Mouse (Mus musculus) embryonic facial prominence, embryonic 10.5 days (tissue): ENCODE measurements at regions not wholly inside any gene's neighbourhood (a gene's known extent, or its start where the extent isn't known, plus 50 kb on each side); places are given as distances from the start of the nearest gene placed in this dataset.
"Not testable (repeated sequence)": the region's sequence is repeated elsewhere in the genome, so short reads cannot be mapped to it uniquely, and the experiment has no call there.

ENCODE experiments used
- DNase-seq: peaks from one replicate; pipeline ENCODE4 v3.0.0-alpha.2; 2017; ENCODE audit warnings: low spot score
- H3K27ac ChIP-seq: fragments of 300-500 bp; sonication (generic); replicated peaks from 2 replicates; pipeline ENCODE4 v1.5.1; 2016; ENCODE audit warnings: mild to moderate bottlenecking
- H3K27me3 ChIP-seq: fragments of 300-500 bp; sonication (generic); replicated peaks from 2 replicates; pipeline ENCODE4 v1.6.1; 2016; ENCODE audit warnings: low read depth, mild to moderate bottlenecking; ENCODE audit not compliant: poor library complexity, severe bottlenecking
- H3K36me3 ChIP-seq: fragments of 300-500 bp; sonication (generic); replicated peaks from 2 replicates; pipeline ENCODE4 v1.6.1; 2016; ENCODE audit warnings: mild to moderate bottlenecking, moderate library complexity
- H3K4me1 ChIP-seq: fragments of 300-500 bp; sonication (generic); 2 replicates; pipeline ENCODE4 v1.6.1; 2016
- H3K4me3 ChIP-seq: fragments of 300-500 bp; sonication (generic); 2 replicates; pipeline ENCODE4 v1.5.1; 2016; ENCODE audit warnings: mild to moderate bottlenecking, moderate library complexity
- H3K9me3 ChIP-seq: fragments of 300-500 bp; sonication (generic); 2 replicates; pipeline ENCODE4 v1.6.1; 2016; ENCODE audit warnings: mild to moderate bottlenecking
- WGBS: fragments of 180-500 bp; shearing (Covaris S2); methylation state at CpG from one replicate; pipeline ENCODE4 v1.1.7; 2016; 5-methylcytosine and 5-hydroxymethylcytosine counted together

- H3K36me3 ChIP-seq, H3K4me3 ChIP-seq, H3K4me1 ChIP-seq, H3K27ac ChIP-seq, H3K27me3 ChIP-seq, DNase-seq: not testable (repeated sequence)
- peaks cover 10% of the 10 kb centered on the region; the same call in 1 of the 2 replicates for H3K9me3 ChIP-seq
- WGBS = 60% methylated on average over 5 of the region's 5 CpGs
Measured at GRCm38 (mm10) chr12:117327086-117327485, 189.2 kb upstream of the Rapgef5 start.

DNA sequence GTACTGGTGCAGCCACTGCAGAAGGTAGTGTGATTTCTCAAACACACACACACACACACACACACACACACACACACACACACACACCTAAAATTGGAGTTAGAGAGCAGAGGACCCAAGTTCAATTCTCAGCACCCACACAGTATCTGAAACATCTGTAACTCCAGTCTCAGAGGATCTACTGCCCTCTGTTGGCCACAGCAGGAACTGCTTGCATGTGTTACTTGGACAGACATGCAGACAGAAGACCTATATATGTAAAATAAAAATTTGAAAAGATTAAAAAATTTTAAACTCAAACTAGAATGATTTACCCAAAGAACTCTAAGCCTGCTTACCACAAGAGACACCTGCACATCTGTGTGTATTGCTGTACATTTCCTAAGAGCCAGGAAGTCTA is 185.9 kb upstream of the Rapgef5 start:
- no peaks in the 10 kb centered on the region for H3K36me3 ChIP-seq

DNA sequence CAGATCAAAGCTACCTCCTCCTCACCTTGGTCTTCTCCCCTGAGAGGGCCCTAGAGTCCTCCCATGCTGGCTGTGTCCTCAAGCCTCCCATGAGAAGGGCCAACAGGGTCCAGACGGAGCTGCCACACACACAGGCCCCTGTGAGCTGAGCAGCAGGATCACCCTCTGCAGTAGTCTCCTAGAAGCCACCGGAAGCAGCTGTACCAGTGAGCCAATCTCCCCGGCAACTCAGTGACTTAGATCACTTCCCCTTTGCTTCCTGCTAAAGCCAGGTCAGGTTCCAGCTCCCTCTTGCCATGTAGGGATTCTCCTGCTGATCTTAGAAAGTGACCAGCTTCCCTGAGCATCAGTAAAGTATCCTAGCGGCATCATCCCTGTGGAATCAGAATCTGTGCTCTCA is 179.4 kb upstream of the Rapgef5 start:
- H3K27ac ChIP-seq = 0 out of 2 replicates have a peak overlapping the region, but pooled peaks have one; percentile 46
- H3K9me3 ChIP-seq = no peaks in the 10 kb centered on the region

More for the DNA sequence above, 185.9 kb upstream of the Rapgef5 start:
- Histone ChIP-seq H3K9me3 (peaks cover 10% of the 10 kb centered on the region; the same call in 1 of the 2 replicates), H3K4me1 (no peaks in the 10 kb centered on the region), H3K27me3 (no peaks in the 10 kb centered on the region), H3K4me3 (no peak overlapping the region), H3K27ac (no peak overlapping the region)
- DNase-seq = no peak

GRCm38 (mm10) chr12:117342321-117342720 is 174.0 kb upstream of the Rapgef5 start:
- Histone ChIP-seq H3K4me3 (no peak overlapping the region), H3K27me3 (no peaks in the 10 kb centered on the region), H3K36me3 (no peaks in the 10 kb centered on the region), H3K9me3 (no peaks in the 10 kb centered on the region), H3K27ac (peak overlapping the region; percentile 64), H3K4me1 (peaks cover 62% of the 10 kb centered on the region)
- DNase-seq = peak; percentile 28
- WGBS = 36% methylated on average over 6 of the region's 6 CpGs

More for the DNA sequence above, 179.4 kb upstream of the Rapgef5 start:
- no peak overlapping the region for H3K4me3 ChIP-seq
- 72% methylated on average over 4 of the region's 4 CpGs for WGBS
- H3K36me3 ChIP-seq = no peaks in the 10 kb centered on the region
- DNase-seq = no peak
- peaks cover 17% of the 10 kb centered on the region for H3K4me1 ChIP-seq
- no peaks in the 10 kb centered on the region for H3K27me3 ChIP-seq

DNA sequence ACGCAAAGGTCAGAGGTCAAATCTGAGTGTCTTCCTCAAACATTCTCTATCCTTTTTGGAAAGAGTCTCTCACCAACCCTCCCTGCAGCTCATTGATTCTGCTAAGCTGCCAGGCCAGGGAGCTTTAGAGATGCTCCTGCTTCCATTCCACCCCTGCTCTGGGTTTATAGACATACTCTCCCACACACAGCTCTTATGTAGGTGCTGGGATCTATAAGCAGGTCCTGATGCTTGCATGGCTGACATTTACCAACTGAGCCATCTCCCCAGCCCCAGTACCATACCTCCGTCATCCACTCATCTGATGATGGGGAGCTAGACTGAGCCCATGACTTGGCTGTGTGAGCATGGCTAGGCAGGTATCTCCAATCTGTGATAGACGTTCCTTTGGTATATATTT is 173.2 kb upstream of the Rapgef5 start:
- WGBS = 87% methylated on average over 3 of the region's 3 CpGs
- H3K27ac ChIP-seq = no peak overlapping the region
- no peaks in the 10 kb centered on the region for H3K36me3 ChIP-seq
- H3K4me1 ChIP-seq = peaks cover 59% of the 10 kb centered on the region
- DNase-seq = no peak
- no peak overlapping the region for H3K4me3 ChIP-seq
- no peaks in the 10 kb centered on the region for H3K27me3 ChIP-seq
- H3K9me3 ChIP-seq = no peaks in the 10 kb centered on the region

GRCm38 (mm10) chr12:117343605-117344004 is 172.7 kb upstream of the Rapgef5 start:
- H3K27ac ChIP-seq, H3K4me3 ChIP-seq, H3K9me3 ChIP-seq, DNase-seq, H3K36me3 ChIP-seq, H3K27me3 ChIP-seq: not testable (repeated sequence)
- peaks cover 59% of the 10 kb centered on the region for H3K4me1 ChIP-seq
- WGBS = 86% methylated on average over 5 of the region's 5 CpGs

DNA sequence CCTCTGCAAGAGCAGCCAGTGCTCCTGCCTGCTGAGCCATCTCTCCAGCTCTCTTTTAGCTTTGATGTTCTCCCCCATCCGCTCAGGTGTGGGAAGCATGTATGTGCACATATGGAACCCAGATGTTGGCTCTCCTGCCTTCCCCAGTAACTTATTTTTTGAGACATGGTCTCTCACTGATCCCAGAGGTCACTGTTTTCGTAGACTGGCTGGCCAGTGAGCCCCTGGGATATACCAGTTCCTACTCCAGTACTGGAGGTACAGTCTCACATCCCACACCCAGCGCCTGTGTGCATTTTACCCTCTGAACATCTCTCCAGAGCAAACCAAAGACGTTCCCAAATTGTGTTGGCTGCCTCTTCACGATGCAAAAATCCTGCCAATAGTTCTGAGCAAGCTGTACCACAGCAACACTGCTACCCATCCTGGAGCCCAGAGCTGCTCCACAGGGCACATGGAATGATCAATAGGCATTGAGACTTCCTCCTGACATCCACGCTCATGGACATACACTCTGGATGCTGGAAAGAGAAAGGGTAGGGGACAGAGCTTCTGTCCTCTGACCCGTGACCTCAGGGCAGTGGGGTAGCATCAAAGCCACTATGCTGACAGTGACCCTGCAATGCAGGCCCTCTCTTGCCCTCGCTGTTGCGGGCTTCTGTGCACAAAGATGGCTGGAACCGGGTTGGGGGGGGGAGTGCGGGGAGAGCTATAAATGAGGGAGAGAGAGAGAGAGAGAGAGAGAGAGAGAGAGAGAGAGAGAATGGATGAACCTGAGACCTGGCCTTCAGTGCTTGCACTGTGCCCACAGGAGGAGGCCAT is 171.8 kb upstream of the Rapgef5 start:
- Histone ChIP-seq H3K4me3 (0 out of 2 replicates have a peak overlapping the region, but pooled peaks have one; percentile 42), H3K27me3 (no peaks in the 10 kb centered on the region), H3K36me3 (no peaks in the 10 kb centered on the region), H3K27ac (peak overlapping the region; percentile 86), H3K4me1 (peaks cover 59% of the 10 kb centered on the region), H3K9me3 (no peaks in the 10 kb centered on the region)
- WGBS = 29% methylated on average over 11 of the region's 11 CpGs
- DNase-seq = peak; percentile 51

GRCm38 (mm10) chr12:117345088-117345977 is 170.9 kb upstream of the Rapgef5 start:
- H3K4me3 ChIP-seq = peak overlapping the region; percentile 42

DNA sequence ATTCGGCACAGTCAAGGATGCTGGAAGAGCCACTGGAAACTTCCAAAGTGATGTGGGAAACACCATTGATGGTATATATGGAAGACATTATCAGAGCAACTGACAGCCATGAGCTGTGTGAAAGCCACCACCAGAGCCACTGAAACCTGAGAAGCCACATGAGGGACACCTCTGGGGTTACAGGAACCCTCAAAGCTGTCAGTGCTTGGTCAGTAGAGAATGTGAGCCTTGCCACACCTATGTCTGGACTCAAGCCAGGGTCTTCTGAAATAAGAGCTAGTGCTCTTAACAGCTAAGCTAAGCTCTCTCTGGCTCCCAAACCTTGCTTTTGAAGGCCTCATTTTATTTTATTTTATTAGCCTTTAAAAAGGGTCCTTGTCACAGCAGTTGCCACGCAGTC is 170.2 kb upstream of the Rapgef5 start:
- Histone ChIP-seq H3K27me3 (no peaks in the 10 kb centered on the region), H3K36me3 (no peaks in the 10 kb centered on the region), H3K4me3 (no peak overlapping the region), H3K4me1 (peaks cover 56% of the 10 kb centered on the region), H3K27ac (peak overlapping the region; percentile 86), H3K9me3 (no peaks in the 10 kb centered on the region)
- DNase-seq = no peak
- whole genome bisulfite sequencing = 90% methylated on average over 2 of the region's 2 CpGs

More at GRCm38 (mm10) chr12:117345088-117345977, 170.9 kb upstream of the Rapgef5 start:
- Histone ChIP-seq H3K36me3 (no peaks in the 10 kb centered on the region), H3K27ac (peak overlapping the region; percentile 86), H3K9me3 (no peaks in the 10 kb centered on the region), H3K4me1 (peaks cover 59% of the 10 kb centered on the region), H3K27me3 (no peaks in the 10 kb centered on the region)
- peak; percentile 85 for DNase-seq
- WGBS = 24% methylated on average over 20 of the region's 20 CpGs

- Histone ChIP-seq H3K4me1 (peaks cover 56% of the 10 kb centered on the region), H3K36me3 (no peaks in the 10 kb centered on the region), H3K4me3 (no peak overlapping the region), H3K27me3 (no peaks in the 10 kb centered on the region), H3K9me3 (no peaks in the 10 kb centered on the region), H3K27ac (peak overlapping the region; percentile 48; the same call in 1 of the 2 replicates)
- 38% methylated on average over 3 of the region's 3 CpGs for WGBS
- peak; percentile 20 for DNase-seq
Measured at GRCm38 (mm10) chr12:117347135-117347534, 169.1 kb upstream of the Rapgef5 start.

DNA sequence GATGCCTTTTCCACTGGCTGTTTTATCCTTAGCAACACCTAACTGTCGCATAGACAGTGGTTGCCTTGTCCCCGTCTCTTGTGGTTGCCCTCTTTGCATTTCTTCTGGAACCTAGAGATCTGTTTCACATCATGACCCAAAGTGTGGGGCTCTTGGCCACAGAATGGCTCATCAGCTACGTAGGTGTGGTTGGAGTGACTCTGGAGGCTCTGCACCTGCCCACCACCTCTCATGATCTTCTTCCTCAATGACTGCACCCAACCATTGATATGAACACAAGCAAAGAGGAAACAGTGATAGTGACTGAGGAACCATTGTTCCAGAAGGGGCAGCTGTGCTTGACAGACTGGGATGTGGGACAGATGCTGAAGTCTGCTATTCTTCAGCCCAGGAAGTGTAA is 167.8 kb upstream of the Rapgef5 start:
- peaks cover 54% of the 10 kb centered on the region for H3K4me1 ChIP-seq
- H3K36me3 ChIP-seq = no peaks in the 10 kb centered on the region
- WGBS = 90% methylated on average over 3 of the region's 3 CpGs
- H3K4me3 ChIP-seq = no peak overlapping the region
- no peak for DNase-seq
- no peaks in the 10 kb centered on the region for H3K27me3 ChIP-seq
- no peaks in the 10 kb centered on the region for H3K9me3 ChIP-seq
- no peak overlapping the region for H3K27ac ChIP-seq

DNA sequence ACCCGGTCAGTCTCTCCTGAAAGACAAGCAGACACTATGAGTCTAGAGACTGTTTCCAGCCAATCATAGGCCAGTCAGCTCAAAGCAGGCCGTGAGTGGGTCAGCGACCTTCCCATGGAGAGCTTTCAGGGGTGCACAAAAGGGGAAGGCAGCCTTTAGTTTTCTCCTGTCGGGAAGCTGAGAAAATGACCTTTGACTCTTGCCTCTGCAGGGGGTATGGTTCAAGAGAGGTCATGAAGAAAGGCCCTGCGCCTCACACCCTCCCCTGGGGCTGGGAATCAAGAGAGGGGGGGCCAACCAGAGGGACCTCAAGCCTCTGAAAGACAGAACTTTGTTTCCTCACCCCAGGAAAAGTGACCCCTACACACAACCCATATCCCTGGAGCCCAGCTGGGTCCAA is 164.4 kb upstream of the Rapgef5 start:
- H3K9me3 ChIP-seq = no peaks in the 10 kb centered on the region
- H3K27me3 ChIP-seq = no peaks in the 10 kb centered on the region
- no peaks in the 10 kb centered on the region for H3K36me3 ChIP-seq
- peaks cover 24% of the 10 kb centered on the region for H3K4me1 ChIP-seq
- H3K27ac ChIP-seq = peak overlapping the region; percentile 61
- peak; percentile 42 for DNase-seq
- H3K4me3 ChIP-seq = no peak overlapping the region
- 3% methylated on average over 5 of the region's 5 CpGs for WGBS
